Mouse (Mus musculus) liver, embryonic 14.5 days (tissue): ENCODE measurements around the gene Myl7. TPM values are rescaled to one million over a fixed set of nuclear protein-coding genes. Genes with fewer than 3 reads are reported as not detected.
A peak's percentile ranks its signal among the peaks of the same experiment; 100 is the strongest.

ENCODE experiments used
- ATAC-seq: fragments of 200-750 bp; cut with Nextera tagmentation; 2 replicates; pipeline ENCODE4 v1.8.0; 2017; ENCODE audit warnings: moderate number of reproducible peaks, mild to moderate bottlenecking, moderate library complexity; ENCODE audit not compliant: insufficient read depth
- DNase-seq, 3 experiments: peaks; one replicate each; pipeline ENCODE4 v3.0.0-alpha.2; 2012 to 2013; ENCODE audit warnings: low read depth in 3 of 3, low spot score in 3 of 3
- H3K27ac ChIP-seq: fragments of 300-500 bp; sonication (generic); 2 replicates; pipeline ENCODE4 v1.5.1; 2014; ENCODE audit warnings: moderate library complexity, mild to moderate bottlenecking, control low read depth, inconsistent platforms
- H3K27me3 ChIP-seq: fragments of 300-500 bp; sonication (generic); 2 replicates; pipeline ENCODE4 v1.6.1; 2014; ENCODE audit warnings: mild to moderate bottlenecking, low read length, moderate library complexity; ENCODE audit not compliant: control insufficient read depth, insufficient read depth
- H3K36me3 ChIP-seq: fragments of 300-500 bp; sonication (generic); replicated peaks from 2 replicates; pipeline ENCODE4 v1.6.1; 2014; ENCODE audit warnings: low read depth; ENCODE audit not compliant: control insufficient read depth, insufficient read depth
- H3K4me1 ChIP-seq, 2 experiments: fragments of 200-500 bp in 1 of 2; fragments of 300-500 bp in 1 of 2; sonication (generic) in 1 of 2; replicated peaks; 2 replicates each; pipeline ENCODE4 v1.6.1; 2012 to 2014; ENCODE audit warnings: antibody characterized with exemption in 1 of 2, inconsistent platforms in 1 of 2, low read length in 1 of 2; ENCODE audit not compliant: control insufficient read depth in 2 of 2, insufficient read depth in 2 of 2
- H3K4me2 ChIP-seq: fragments of 300-500 bp; sonication (generic); 2 replicates; pipeline ENCODE4 v1.6.1; 2014; ENCODE audit warnings: low read depth, mild to moderate bottlenecking, control low read depth, moderate library complexity
- H3K4me3 ChIP-seq, 2 experiments: fragments of 200-500 bp in 1 of 2; fragments of 300-500 bp in 1 of 2; sonication (generic) in 1 of 2; 2 replicates each; pipeline ENCODE4 v1.5.1; 2012 to 2014; ENCODE audit warnings: low read depth in 2 of 2, low read length in 2 of 2, mild to moderate bottlenecking in 2 of 2, control low read depth in 1 of 2, inconsistent platforms in 1 of 2, moderate library complexity in 1 of 2; ENCODE audit not compliant: insufficient read depth in 1 of 2
- H3K9ac ChIP-seq: fragments of 300-500 bp; sonication (generic); replicated peaks from 2 replicates; pipeline ENCODE4 v1.6.1; 2014; ENCODE audit warnings: mild to moderate bottlenecking, control low read depth, moderate library complexity
- H3K9me3 ChIP-seq: fragments of 300-500 bp; sonication (generic); 2 replicates; pipeline ENCODE4 v1.6.1; 2016; ENCODE audit warnings: low read length, mixed read lengths; ENCODE audit not compliant: control insufficient read depth
- CTCF ChIP-seq: IDR thresholded peaks from 2 replicates; pipeline ENCODE4 v1.5.1; 2016; ENCODE audit warnings: antibody characterized with exemption, low read depth, control low read depth
- EP300 ChIP-seq: IDR thresholded peaks from 2 replicates; pipeline ENCODE4 v1.6.1; 2016; ENCODE audit warnings: antibody characterized with exemption, low read depth
- WGBS: fragments of 180-500 bp; shearing (Covaris S2); extraction: QIAGEN DNeasy Blood & Tissue Kit; methylation state at CpG from one replicate; pipeline ENCODE4 v1.1.7; 2014; ENCODE audit not compliant: insufficient replicate concordance; 5-methylcytosine and 5-hydroxymethylcytosine counted together
- polyA plus RNA-seq, 2 experiments: library from polyadenylated mRNA; depleted of rRNA in 1 of 2; stranded (reverse) in 1 of 2; unstranded in 1 of 2; fragments of >200 nt; fragmentation: Nextera tagmentation in 1 of 2; extraction: Ambion mirVana in 1 of 2; gene quantifications; 2 replicates each; pipeline versions ENCODE4 v1.2.1 to v1.2.3; 2012 to 2014

The Myl7 gene
- polyA plus RNA-seq, 2 experiments = 3.2 to 6.6 TPM

- WGBS = 57% methylated on average over 4 of the region's 4 CpGs
- no peak for DNase-seq
Measured at GRCm38 (mm10) chr11:5913936-5914335, 15.4 kb upstream of the Myl7 start.

GRCm38 (mm10) chr11:5913256-5913655 lies 14.7 kb upstream of the Myl7 start:
- no peak for TF ChIP-seq CTCF
- TF ChIP-seq EP300 = no peak
- H3K9me3 ChIP-seq = no peaks in the 10 kb centered on the region
- 61% methylated on average over 8 of the region's 8 CpGs for WGBS
- H3K4me3 ChIP-seq = no peak overlapping the region
- DNase-seq (no peak), ATAC-seq (no peak)
- H3K27ac ChIP-seq = no peak overlapping the region
- no peaks in the 10 kb centered on the region for H3K36me3 ChIP-seq
- H3K4me1 ChIP-seq = no peaks in the 10 kb centered on the region
- no peak overlapping the region for H3K4me2 ChIP-seq
- H3K9ac ChIP-seq = no peak overlapping the region
- H3K27me3 ChIP-seq = no peaks in the 10 kb centered on the region

More at GRCm38 (mm10) chr11:5913936-5914335, 15.4 kb upstream of the Myl7 start:
- no peak overlapping the region for H3K9ac ChIP-seq
- no peak for ATAC-seq
- no peak overlapping the region for H3K4me2 ChIP-seq
- no peaks in the 10 kb centered on the region for H3K9me3 ChIP-seq
- H3K27me3 ChIP-seq = no peaks in the 10 kb centered on the region
- no peak overlapping the region for H3K27ac ChIP-seq
- no peak overlapping the region for H3K4me3 ChIP-seq
- no peaks in the 10 kb centered on the region for H3K36me3 ChIP-seq
- no peaks in the 10 kb centered on the region for H3K4me1 ChIP-seq
- TF ChIP-seq EP300 (no peak), CTCF (no peak)

GRCm38 (mm10) chr11:5912635-5913034 lies 14.1 kb upstream of the Myl7 start:
- ATAC-seq (no peak), DNase-seq (no peak)
- peak; percentile 84 for TF ChIP-seq CTCF
- no peak for TF ChIP-seq EP300
- no peak overlapping the region for H3K4me3 ChIP-seq
- no peak overlapping the region for H3K27ac ChIP-seq
- no peak overlapping the region for H3K9ac ChIP-seq
- no peak overlapping the region for H3K4me2 ChIP-seq
- 24% methylated on average over 5 of the region's 5 CpGs for WGBS
- H3K27me3 ChIP-seq = no peaks in the 10 kb centered on the region
- no peaks in the 10 kb centered on the region for H3K36me3 ChIP-seq
- no peaks in the 10 kb centered on the region for H3K9me3 ChIP-seq
- H3K4me1 ChIP-seq = no peaks in the 10 kb centered on the region

GRCm38 (mm10) chr11:5908642-5909041 lies 10.1 kb upstream of the Myl7 start:
- TF ChIP-seq CTCF (no peak), EP300 (no peak)
- H3K27ac ChIP-seq = no peak overlapping the region
- no peak overlapping the region for H3K4me3 ChIP-seq
- no peak for DNase-seq
- no peaks in the 10 kb centered on the region; the same call in 1 of the 2 replicates for H3K27me3 ChIP-seq
- WGBS = 66% methylated on average over 4 of the region's 4 CpGs
- H3K9me3 ChIP-seq = no peaks in the 10 kb centered on the region
- no peaks in the 10 kb centered on the region for H3K36me3 ChIP-seq
- no peak overlapping the region for H3K9ac ChIP-seq
- no peak for ATAC-seq
- no peaks in the 10 kb centered on the region for H3K4me1 ChIP-seq
- H3K4me2 ChIP-seq = no peak overlapping the region

GRCm38 (mm10) chr11:5907096-5907495 lies 8.5 kb upstream of the Myl7 start:
- H3K27ac ChIP-seq = no peak overlapping the region
- no peak overlapping the region for H3K4me3 ChIP-seq
- H3K9me3 ChIP-seq = no peaks in the 10 kb centered on the region
- no peaks in the 10 kb centered on the region for H3K36me3 ChIP-seq
- ATAC-seq (no peak), DNase-seq (no peak)
- no peak overlapping the region for H3K9ac ChIP-seq
- peaks cover 14% of the 10 kb centered on the region for H3K27me3 ChIP-seq
- no peak overlapping the region for H3K4me2 ChIP-seq
- TF ChIP-seq CTCF = no peak
- TF ChIP-seq EP300 = no peak
- WGBS = 55% methylated on average over 5 of the region's 5 CpGs
- no peaks in the 10 kb centered on the region for H3K4me1 ChIP-seq
